Mouse (Mus musculus): ENCODE data around the gene Fhod1. TPM values are rescaled to one million over a fixed set of nuclear protein-coding genes. Genes with fewer than 3 reads are reported as not detected.
A peak's percentile ranks its signal among the peaks of the same experiment; 100 is the strongest.
"Not testable (repeated sequence)": the region's sequence is repeated elsewhere in the genome, so short reads cannot be mapped to it uniquely, and the experiment has no call there.

The Fhod1 gene
- total RNA-seq, 2 experiments from 2014 or later = 4.5 to 5.2 TPM

GRCm38 (mm10) chr8:105295895-105296573 is 51.7 kb downstream of the Fhod1 start, which contains the start of gene Exoc3l:
Gene Exoc3l, minus strand, starts transcription at chr8:105296101.
- peak in 1 of 2 experiments; percentile 41 for DNase-seq

- no peak for DNase-seq
Observed at GRCm38 (mm10) chr8:105295256-105295655, 52.5 kb downstream of the Fhod1 start.

- no peak for DNase-seq
Observed at GRCm38 (mm10) chr8:105294776-105295175, 53.0 kb downstream of the Fhod1 start.

DNA sequence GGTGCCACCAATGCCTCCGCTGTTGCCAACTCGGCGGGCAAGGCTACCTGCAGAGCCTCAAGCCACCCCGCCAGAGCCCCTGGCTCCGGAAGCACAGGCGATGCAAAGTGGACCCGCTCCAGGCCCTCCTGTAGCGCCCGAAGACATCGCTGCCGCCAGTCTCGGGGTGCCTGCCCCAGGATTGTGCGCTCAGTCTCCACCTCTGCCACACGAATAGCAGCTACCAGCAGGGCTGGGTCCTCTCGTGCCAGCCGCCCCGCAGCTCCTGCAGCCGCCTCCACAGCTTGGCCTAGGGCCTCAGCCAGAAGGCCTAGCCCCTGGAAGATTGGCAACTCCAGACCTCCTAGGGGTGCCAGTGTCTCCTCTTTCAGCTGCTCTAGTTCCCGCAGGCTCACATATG is 54.3 kb downstream of the Fhod1 start:
- DNase-seq = no peak

- DNase-seq = no peak
Observed at GRCm38 (mm10) chr8:105292471-105292870, 55.3 kb downstream of the Fhod1 start.

- DNase-seq = not testable (repeated sequence)
Observed at GRCm38 (mm10) chr8:105291802-105292201, 56.0 kb downstream of the Fhod1 start.

- DNase-seq = not testable (repeated sequence)
Observed at GRCm38 (mm10) chr8:105291364-105291763, 56.4 kb downstream of the Fhod1 start.

- DNase-seq = peak; percentile 86 to 98
Observed at GRCm38 (mm10) chr8:105290554-105291314, 57.0 kb downstream of the Fhod1 start.

DNA sequence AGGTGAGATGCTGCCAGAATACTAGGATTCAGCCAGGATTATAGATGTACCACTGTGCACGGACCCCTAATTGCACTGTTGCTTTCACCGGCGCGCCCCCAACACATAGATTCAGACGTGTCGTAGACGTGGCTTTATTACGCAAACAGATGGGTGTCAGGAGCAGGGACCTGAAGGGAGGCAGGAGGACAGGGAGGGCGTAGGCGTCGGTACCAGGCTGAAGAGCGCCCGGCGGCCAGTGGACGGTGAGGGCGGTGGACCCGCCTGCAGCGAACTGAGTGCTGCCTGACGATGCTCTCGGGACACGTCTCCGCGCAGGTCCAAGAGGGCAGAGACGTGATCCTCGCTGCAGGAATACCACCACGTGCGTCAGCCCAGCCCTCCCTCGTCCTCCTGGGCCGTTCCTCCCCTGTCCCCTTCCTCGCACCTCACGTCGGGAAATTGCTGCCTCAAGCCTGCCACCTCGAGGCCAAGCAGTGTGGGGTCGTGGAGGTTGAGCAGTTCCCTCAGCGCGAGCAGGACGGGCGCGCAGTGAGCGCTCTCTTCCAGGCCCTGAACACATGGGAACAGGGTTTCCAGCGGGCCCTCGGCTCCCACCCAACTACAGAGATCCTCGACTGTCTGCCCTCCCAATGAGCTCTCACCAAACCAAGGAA is 57.8 kb downstream of the Fhod1 start, which contains the start of gene 4931428F04Rik:
TSS of gene 4931428F04Rik (minus strand) at position 60 of the 656 bp plus-strand sequence.
- DNase-seq = no peak

- DNase-seq = peak; percentile 93 to 94
Observed at GRCm38 (mm10) chr8:105288958-105289732, 58.6 kb downstream of the Fhod1 start.

GRCm38 (mm10) chr8:105288231-105288630 is 59.5 kb downstream of the Fhod1 start:
- no peak for DNase-seq

DNA sequence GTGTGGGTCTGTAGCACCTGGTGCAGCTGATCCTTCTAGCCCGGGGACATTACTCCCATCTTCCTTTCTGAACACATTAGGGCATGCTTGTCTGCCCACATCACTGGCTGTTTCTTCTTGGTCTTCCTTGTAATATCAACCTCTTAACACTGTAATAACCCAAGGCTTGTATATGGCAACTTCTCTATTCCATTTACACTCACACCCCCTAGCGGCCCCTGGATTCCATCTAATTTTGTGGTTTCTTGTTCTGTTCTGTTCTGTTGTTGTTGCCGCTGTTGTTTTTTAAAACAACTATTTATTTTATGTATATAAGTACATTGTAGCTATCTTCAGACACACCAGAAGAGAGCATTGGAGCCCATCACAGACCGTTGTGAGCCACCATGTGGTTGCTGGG is 60.8 kb downstream of the Fhod1 start:
- no peak for DNase-seq

GRCm38 (mm10) chr8:105285514-105285913 is 62.2 kb downstream of the Fhod1 start:
- no peak for DNase-seq

- DNase-seq = peak in 1 of 2 experiments; percentile 60
Observed at GRCm38 (mm10) chr8:105283074-105283473, 64.7 kb downstream of the Fhod1 start.

DNA sequence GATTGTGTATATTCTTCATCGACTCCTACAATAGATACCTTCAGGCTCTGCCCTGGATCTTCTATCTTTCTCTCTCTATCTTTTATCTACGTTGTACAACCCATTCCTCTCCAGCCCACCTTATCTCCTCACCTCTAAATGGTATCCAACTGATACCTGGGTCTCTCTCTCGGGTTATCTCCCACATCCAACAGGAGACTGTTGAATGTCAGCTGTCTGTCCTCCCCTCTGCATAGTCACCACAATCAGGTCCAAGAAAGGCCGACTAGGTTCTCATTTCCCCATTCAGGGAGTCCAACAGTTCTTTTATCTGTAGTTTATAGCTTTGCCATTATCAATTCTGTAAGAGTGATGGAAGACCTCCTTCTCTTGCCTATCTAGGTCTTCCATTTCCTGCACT is 65.5 kb downstream of the Fhod1 start:
- no peak for DNase-seq

- DNase-seq = no peak
Observed at GRCm38 (mm10) chr8:105281821-105282220, 65.9 kb downstream of the Fhod1 start.

GRCm38 (mm10) chr8:105280567-105280966 is 67.2 kb downstream of the Fhod1 start:
- no peak for DNase-seq

Small RNA genes within 50 kb of the gene (microRNA-seq; reads per million reads assigned to microRNA genes)
- gene Gm27320 = 0 reads per million in 2 experiments
- 2,157 to 3,272 reads per million in 2 experiments for gene Mir328

Other genes starting within 250 kb of the Fhod1 start
- gene Ces4a, start 216.2 kb downstream of the Fhod1 start, total RNA-seq (2021) = not detected
- gene Cbfb, start 177.3 kb downstream of the Fhod1 start, total RNA-seq (2021) = 10 to 100 TPM; 19.6 to 21.7 TPM
- gene D230025D16Rik, start 122.8 kb downstream of the Fhod1 start, total RNA-seq (2021) = 10 to 100 TPM; 18.1 to 19.4 TPM
- gene B3gnt9, start 92.8 kb downstream of the Fhod1 start, total RNA-seq (2021) = 1 to 10 TPM; 3.3 TPM
- gene Tradd, start 83.3 kb downstream of the Fhod1 start, total RNA-seq (2021) = 1 to 10 TPM; 4.9 to 5.8 TPM
- gene Fbxl8, start 83.3 kb downstream of the Fhod1 start, total RNA-seq (2021) = 1 to 10 TPM; 2.9 to 3.0 TPM
- gene Hsf4, start 78.2 kb downstream of the Fhod1 start, total RNA-seq (2021) = 1 to 10 TPM; 4.6 to 4.7 TPM
- 10 to 100 TPM; 22.1 to 25.7 TPM for gene Nol3, start 71.8 kb downstream of the Fhod1 start, total RNA-seq (2021)
- 1 to 10 TPM; 1.1 to 1.6 TPM for gene 4931428F04Rik, start 58.1 kb downstream of the Fhod1 start, total RNA-seq (2021)
- gene Exoc3l, start 51.9 kb downstream of the Fhod1 start, total RNA-seq (2021) = 1 to 10 TPM; 2.9 to 3.0 TPM
- 10 to 100 TPM; 21.6 TPM for gene E2f4, start 50.3 kb downstream of the Fhod1 start, total RNA-seq (2021)
- gene Elmo3, start 42.4 kb downstream of the Fhod1 start, total RNA-seq (2021) = 1 to 10 TPM in 1 of 2 experiments, under 1 TPM in 1; 0.60 to 1.6 TPM
- under 1 TPM; 0.59 to 0.60 TPM for gene Lrrc29, start 21.7 kb downstream of the Fhod1 start, total RNA-seq (2021)
- 10 to 100 TPM; 24.3 to 26.6 TPM for gene Tmem208, start 21.6 kb downstream of the Fhod1 start, total RNA-seq (2021)
- gene Slc9a5, start 890 bp upstream of the Fhod1 start, total RNA-seq (2021) = under 1 TPM; 0.37 to 0.39 TPM
- not detected for gene Plekhg4, start 25.3 kb upstream of the Fhod1 start, total RNA-seq (2021)
- not detected for gene Kctd19, start 65.5 kb upstream of the Fhod1 start, total RNA-seq (2021)
- under 1 TPM; 0.27 to 0.64 TPM for gene Lrrc36, start 65.6 kb upstream of the Fhod1 start, total RNA-seq (2021)
- gene Tppp3, start 123.6 kb upstream of the Fhod1 start, total RNA-seq (2021) = 10 to 100 TPM; 38.0 to 41.4 TPM
- gene Zdhhc1, start 148.9 kb upstream of the Fhod1 start, total RNA-seq (2021) = 10 to 100 TPM; 12.5 to 14.2 TPM
- gene Hsd11b2, start 170.8 kb upstream of the Fhod1 start, total RNA-seq (2021) = under 1 TPM; 0.21 to 0.22 TPM
- gene Atp6v0d1, start 218.1 kb upstream of the Fhod1 start, total RNA-seq (2021) = 10 to 100 TPM; 50.4 to 53.2 TPM

All from heart, adult 18-20 months (tissue).